Mouse (Mus musculus): ENCODE data around the gene Galntl6. TPM values are rescaled to one million over a fixed set of nuclear protein-coding genes. Genes with fewer than 3 reads are reported as not detected.

Galntl6 gene
- polyA plus RNA-seq, 1 experiment from 2014 or later: 0.33 TPM

DNA sequence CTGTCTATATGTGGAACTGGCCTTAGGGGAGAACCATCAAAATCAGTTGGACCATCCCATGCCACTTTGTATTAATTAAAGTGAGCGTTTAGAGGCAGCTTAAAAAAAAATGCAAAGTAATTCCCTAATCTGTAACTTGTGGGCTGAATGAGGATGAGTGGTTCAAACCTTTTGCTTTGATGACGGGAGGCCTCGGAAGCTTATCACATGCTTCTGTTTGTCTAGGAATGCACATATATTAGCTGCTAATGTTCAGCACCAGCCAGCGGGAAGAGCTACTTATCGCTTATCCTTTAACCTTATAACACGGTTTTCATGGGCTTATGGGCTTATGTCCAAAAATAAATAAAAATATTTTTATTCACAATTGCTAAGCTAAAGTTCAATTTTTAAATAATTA lies 16.5 kb downstream of the Galntl6 start:
- no peak overlapping the region for H3K27ac ChIP-seq (ENCODE audit: low read depth, low read length)
- no peak overlapping the region for H3K4me3 ChIP-seq (ENCODE audit: low read depth, low read length)
- no peaks in the 10 kb centered on the region for H3K9me3 ChIP-seq (ENCODE audit: control insufficient read depth, low read length)
- no peaks in the 10 kb centered on the region for H3K36me3 ChIP-seq (ENCODE audit: control insufficient read depth, insufficient read depth, low read length)
- no peaks in the 10 kb centered on the region for H3K27me3 ChIP-seq (ENCODE audit: control insufficient read depth, insufficient read depth, low read length)
- WGBS: 46% methylated on average over 6 of the region's 6 CpGs
- peak; percentile 45 for DNase-seq (ENCODE audit: low spot score, missing footprints)
- peak; percentile 61; the same call in 1 of the 2 replicates for ATAC-seq (ENCODE audit: low FRiP score)
- H3K4me2 ChIP-seq: no peak overlapping the region
- no peaks in the 10 kb centered on the region; the same call in 1 of the 2 replicates for H3K4me1 ChIP-seq (ENCODE audit: control insufficient read depth, insufficient read depth, low read length)
- H3K9ac ChIP-seq (ENCODE audit: low read length): no peak overlapping the region

DNA sequence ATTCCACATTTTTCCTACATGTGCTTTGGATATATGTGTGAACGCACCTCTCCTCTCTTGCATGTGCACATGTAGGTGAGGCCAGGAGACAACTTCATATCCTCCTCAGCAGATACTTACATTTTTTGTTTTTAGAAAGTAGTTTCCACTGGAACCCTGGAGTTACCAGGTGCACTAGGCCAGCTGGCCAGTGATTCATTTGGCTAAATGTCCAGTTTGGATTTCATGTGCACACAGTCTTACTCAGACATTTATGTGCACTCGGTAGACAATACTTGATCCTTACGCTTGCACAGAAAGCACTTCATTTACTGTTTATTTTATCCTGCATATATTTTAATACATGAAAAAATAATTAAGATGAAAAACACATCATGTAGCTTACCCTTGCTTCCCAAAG lies 21.8 kb downstream of the Galntl6 start:
- 92% methylated on average over 3 of the region's 3 CpGs for WGBS
- H3K27me3 ChIP-seq (ENCODE audit: control insufficient read depth, insufficient read depth, low read length): no peaks in the 10 kb centered on the region
- no peak overlapping the region for H3K4me2 ChIP-seq
- H3K27ac ChIP-seq (ENCODE audit: low read depth, low read length): no peak overlapping the region
- H3K9me3 ChIP-seq (ENCODE audit: control insufficient read depth, low read length): no peaks in the 10 kb centered on the region
- no peaks in the 10 kb centered on the region for H3K4me1 ChIP-seq (ENCODE audit: control insufficient read depth, insufficient read depth, low read length)
- no peaks in the 10 kb centered on the region for H3K36me3 ChIP-seq (ENCODE audit: control insufficient read depth, insufficient read depth, low read length)
- H3K4me3 ChIP-seq (ENCODE audit: low read depth, low read length): no peak overlapping the region
- no peak for ATAC-seq (ENCODE audit: low FRiP score)
- peak; percentile 70 for DNase-seq (ENCODE audit: low spot score, missing footprints)
- H3K9ac ChIP-seq (ENCODE audit: low read length): no peak overlapping the region

DNA sequence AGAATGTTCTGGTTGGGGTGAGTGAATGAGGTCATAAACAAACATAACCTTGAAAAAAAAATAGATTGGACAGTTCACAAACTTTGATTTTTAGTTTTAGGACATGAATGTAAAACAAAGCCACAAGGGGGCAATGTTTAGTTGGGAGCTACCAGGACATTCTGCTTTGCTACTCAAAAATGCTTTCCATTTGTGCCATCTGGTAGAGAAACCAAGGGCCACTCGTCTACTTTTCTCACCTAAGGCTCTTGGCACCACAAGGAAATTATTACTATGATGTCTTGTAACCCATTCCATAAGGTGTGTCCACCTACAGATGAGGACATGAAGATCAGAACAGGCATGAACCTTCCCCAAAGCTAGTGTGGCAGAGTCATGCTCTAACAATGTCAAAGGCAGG lies 26.0 kb downstream of the Galntl6 start:
- no peak overlapping the region for H3K4me3 ChIP-seq (ENCODE audit: low read depth, low read length)
- H3K36me3 ChIP-seq (ENCODE audit: control insufficient read depth, insufficient read depth, low read length): no peaks in the 10 kb centered on the region
- WGBS: 15% methylated on average over 1 of the region's 1 CpGs
- H3K9me3 ChIP-seq (ENCODE audit: control insufficient read depth, low read length): no peaks in the 10 kb centered on the region
- no peaks in the 10 kb centered on the region for H3K4me1 ChIP-seq (ENCODE audit: control insufficient read depth, insufficient read depth, low read length)
- DNase-seq (ENCODE audit: low spot score, missing footprints) (peak; percentile 80), ATAC-seq (ENCODE audit: low FRiP score) (peak; percentile 38; the same call in 1 of the 2 replicates)
- H3K9ac ChIP-seq (ENCODE audit: low read length): no peak overlapping the region
- H3K4me2 ChIP-seq: no peak overlapping the region
- H3K27ac ChIP-seq (ENCODE audit: low read depth, low read length): no peak overlapping the region
- H3K27me3 ChIP-seq (ENCODE audit: control insufficient read depth, insufficient read depth, low read length): no peaks in the 10 kb centered on the region

DNA sequence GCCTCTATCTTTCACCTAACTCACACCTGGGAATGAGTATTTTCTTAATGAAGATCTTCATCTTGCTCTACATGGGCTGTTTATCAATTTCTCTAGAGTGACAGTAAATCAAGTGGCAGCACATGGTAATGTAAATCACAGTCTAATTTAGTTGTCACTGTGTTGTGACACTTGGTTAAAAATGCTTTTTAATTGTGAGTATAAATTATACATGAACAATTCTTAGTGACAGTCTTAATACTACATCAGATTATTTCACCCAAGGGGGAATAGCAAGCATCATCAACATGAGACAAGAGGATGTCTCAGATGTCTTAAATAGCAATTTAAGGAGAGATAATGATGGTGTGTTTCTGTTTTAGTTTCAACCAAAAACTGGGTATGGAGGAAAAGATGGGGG lies 88.1 kb downstream of the Galntl6 start:
- Histone ChIP-seq H3K4me1 (ENCODE audit: control insufficient read depth, insufficient read depth, low read length) (no peaks in the 10 kb centered on the region), H3K4me3 (ENCODE audit: low read depth, low read length) (no peak overlapping the region), H3K9me3 (ENCODE audit: control insufficient read depth, low read length) (no peaks in the 10 kb centered on the region), H3K9ac (ENCODE audit: low read length) (no peak overlapping the region), H3K27ac (ENCODE audit: low read depth, low read length) (no peak overlapping the region), H3K36me3 (ENCODE audit: control insufficient read depth, insufficient read depth, low read length) (no peaks in the 10 kb centered on the region), H3K27me3 (ENCODE audit: control insufficient read depth, insufficient read depth, low read length) (no peaks in the 10 kb centered on the region), H3K4me2 (no peak overlapping the region)
- ATAC-seq (ENCODE audit: low FRiP score) (no peak), DNase-seq (ENCODE audit: low spot score, missing footprints) (no peak)

DNA sequence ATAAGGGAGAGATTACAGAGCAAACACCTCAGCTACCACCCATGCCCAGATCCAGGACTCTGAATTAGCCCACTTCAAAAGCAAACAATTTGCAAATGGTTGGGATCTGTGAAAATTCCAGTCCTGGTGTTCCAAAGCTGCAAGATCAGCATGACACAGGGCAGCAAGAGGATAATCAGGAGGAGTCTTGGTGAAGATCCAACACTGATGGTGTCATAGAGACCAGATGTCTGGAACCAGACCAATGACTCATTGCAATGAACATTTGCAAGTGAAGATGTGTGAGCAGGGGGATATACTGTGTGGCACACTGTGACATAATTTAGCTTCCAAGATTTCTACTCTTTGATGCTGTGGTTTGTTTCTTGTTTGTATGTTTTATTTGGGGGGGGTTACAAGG lies 107.2 kb downstream of the Galntl6 start:
- H3K36me3 ChIP-seq (ENCODE audit: control insufficient read depth, insufficient read depth, low read length): no peaks in the 10 kb centered on the region
- no peak overlapping the region for H3K27ac ChIP-seq (ENCODE audit: low read depth, low read length)
- H3K9me3 ChIP-seq (ENCODE audit: control insufficient read depth, low read length): no peaks in the 10 kb centered on the region
- H3K4me3 ChIP-seq (ENCODE audit: low read depth, low read length): no peak overlapping the region
- no peaks in the 10 kb centered on the region for H3K27me3 ChIP-seq (ENCODE audit: control insufficient read depth, insufficient read depth, low read length)
- no peak for DNase-seq (ENCODE audit: low spot score, missing footprints)
- no peak for ATAC-seq (ENCODE audit: low FRiP score)
- no peak overlapping the region for H3K9ac ChIP-seq (ENCODE audit: low read length)
- no peaks in the 10 kb centered on the region for H3K4me1 ChIP-seq (ENCODE audit: control insufficient read depth, insufficient read depth, low read length)
- no peak overlapping the region for H3K4me2 ChIP-seq

DNA sequence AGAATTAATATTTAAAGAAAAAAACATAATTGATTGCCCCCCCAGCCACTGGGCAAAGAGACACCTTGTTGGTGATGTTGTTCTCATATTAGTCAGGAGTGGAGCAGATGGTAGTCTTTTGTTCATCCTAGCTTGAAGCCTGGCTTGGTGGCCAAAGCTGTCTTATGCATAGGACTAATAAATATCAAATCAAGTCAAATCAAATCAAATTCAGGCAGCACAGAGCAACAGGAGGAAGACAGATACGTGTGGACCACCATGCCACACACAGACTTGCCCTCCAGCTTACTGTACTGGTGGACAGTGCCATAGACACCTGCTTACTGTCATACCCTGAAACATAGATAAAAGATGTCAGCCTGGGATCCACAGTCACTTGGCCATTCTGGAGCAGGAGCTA lies 110.6 kb downstream of the Galntl6 start:
- Histone ChIP-seq H3K4me2 (no peak overlapping the region), H3K9me3 (ENCODE audit: control insufficient read depth, low read length) (no peaks in the 10 kb centered on the region), H3K4me3 (ENCODE audit: low read depth, low read length) (no peak overlapping the region), H3K27ac (ENCODE audit: low read depth, low read length) (no peak overlapping the region), H3K27me3 (ENCODE audit: control insufficient read depth, insufficient read depth, low read length) (no peaks in the 10 kb centered on the region), H3K9ac (ENCODE audit: low read length) (no peak overlapping the region), H3K4me1 (ENCODE audit: control insufficient read depth, insufficient read depth, low read length) (no peaks in the 10 kb centered on the region), H3K36me3 (ENCODE audit: control insufficient read depth, insufficient read depth, low read length) (no peaks in the 10 kb centered on the region)
- ATAC-seq (ENCODE audit: low FRiP score) (no peak), DNase-seq (ENCODE audit: low spot score, missing footprints) (no peak)
- 81% methylated on average over 1 of the region's 1 CpGs for WGBS

DNA sequence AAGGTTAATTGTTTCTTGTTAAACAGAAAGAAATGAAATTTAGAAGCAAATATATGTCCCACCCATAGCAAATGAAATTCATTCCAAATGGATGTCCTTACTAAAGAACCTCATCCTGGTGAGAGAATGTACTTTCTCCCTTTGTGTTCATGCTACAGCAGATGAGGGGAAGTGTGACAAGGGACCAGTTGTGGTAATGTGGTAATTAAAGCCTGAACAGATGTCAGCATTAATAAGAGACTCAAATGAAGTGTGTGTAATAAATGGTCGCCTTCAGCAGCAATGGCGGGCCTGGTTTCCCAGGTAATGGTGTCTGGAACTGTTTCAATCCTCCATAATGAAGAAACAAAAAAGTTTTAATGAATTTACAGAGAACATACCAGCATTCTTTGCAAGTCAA lies 158.7 kb downstream of the Galntl6 start:
- WGBS: 87% methylated on average over 2 of the region's 2 CpGs
- Histone ChIP-seq H3K27ac (ENCODE audit: low read depth, low read length) (no peak overlapping the region), H3K27me3 (ENCODE audit: control insufficient read depth, insufficient read depth, low read length) (no peaks in the 10 kb centered on the region), H3K4me1 (ENCODE audit: control insufficient read depth, insufficient read depth, low read length) (no peaks in the 10 kb centered on the region), H3K9me3 (ENCODE audit: control insufficient read depth, low read length) (no peaks in the 10 kb centered on the region), H3K4me2 (no peak overlapping the region), H3K36me3 (ENCODE audit: control insufficient read depth, insufficient read depth, low read length) (no peaks in the 10 kb centered on the region), H3K4me3 (ENCODE audit: low read depth, low read length) (no peak overlapping the region), H3K9ac (ENCODE audit: low read length) (no peak overlapping the region)
- ATAC-seq (ENCODE audit: low FRiP score): no peak
- DNase-seq (ENCODE audit: low spot score, missing footprints): no peak

DNA sequence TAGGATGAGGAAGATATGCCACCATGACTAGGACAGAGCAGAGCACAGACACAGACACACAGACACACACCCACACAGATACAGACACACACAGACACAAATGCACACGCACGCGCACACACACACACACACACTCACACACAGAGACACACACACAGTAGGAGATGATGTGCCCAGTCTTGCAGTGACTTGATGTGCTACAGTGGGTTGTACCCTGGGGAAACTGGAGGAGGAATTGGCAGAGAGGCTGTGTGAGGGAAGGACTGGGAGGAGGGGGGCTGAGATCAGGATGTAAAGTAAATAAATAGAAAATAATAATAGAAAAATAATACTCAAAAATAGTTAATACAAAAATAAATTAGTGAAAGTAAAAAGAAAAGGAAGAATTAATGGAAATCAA lies 174.5 kb downstream of the Galntl6 start:
- H3K36me3 ChIP-seq (ENCODE audit: control insufficient read depth, insufficient read depth, low read length): no peaks in the 10 kb centered on the region

DNA sequence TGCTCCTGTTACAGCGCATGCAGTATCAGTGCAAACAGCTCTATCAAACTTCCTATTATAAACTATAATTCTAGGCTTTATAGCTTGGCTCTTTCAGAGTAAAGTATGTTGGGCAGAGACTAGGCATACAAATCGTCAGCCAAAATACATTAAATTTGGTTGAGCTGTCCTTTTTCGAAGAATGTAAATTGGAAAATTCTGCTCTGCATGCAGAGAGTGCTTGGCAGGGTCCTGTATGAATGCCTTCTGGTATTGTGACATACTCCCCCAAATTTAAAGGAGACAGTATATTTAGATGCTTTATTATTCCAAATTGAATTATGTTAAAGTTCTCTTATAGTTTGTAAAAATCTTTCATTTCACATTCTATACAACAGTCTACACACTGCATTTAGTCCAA lies 220.7 kb downstream of the Galntl6 start:
- Histone ChIP-seq H3K27me3 (ENCODE audit: control insufficient read depth, insufficient read depth, low read length) (no peaks in the 10 kb centered on the region), H3K4me2 (no peak overlapping the region), H3K36me3 (ENCODE audit: control insufficient read depth, insufficient read depth, low read length) (no peaks in the 10 kb centered on the region), H3K4me1 (ENCODE audit: control insufficient read depth, insufficient read depth, low read length) (no peaks in the 10 kb centered on the region), H3K9ac (ENCODE audit: low read length) (no peak overlapping the region), H3K27ac (ENCODE audit: low read depth, low read length) (no peak overlapping the region), H3K9me3 (ENCODE audit: control insufficient read depth, low read length) (no peaks in the 10 kb centered on the region), H3K4me3 (ENCODE audit: low read depth, low read length) (no peak overlapping the region)
- no peak for ATAC-seq (ENCODE audit: low FRiP score)
- DNase-seq (ENCODE audit: low spot score, missing footprints): no peak
- WGBS: 87% methylated on average over 3 of the region's 3 CpGs

More for the DNA sequence above, 174.5 kb downstream of the Galntl6 start:
- H3K4me2 ChIP-seq: no peak overlapping the region
- no peak for DNase-seq (ENCODE audit: low spot score, missing footprints)
- no peak overlapping the region for H3K27ac ChIP-seq (ENCODE audit: low read depth, low read length)
- WGBS: 100% methylated on average over 3 of the region's 3 CpGs
- no peaks in the 10 kb centered on the region for H3K27me3 ChIP-seq (ENCODE audit: control insufficient read depth, insufficient read depth, low read length)
- no peak overlapping the region for H3K9ac ChIP-seq (ENCODE audit: low read length)
- H3K9me3 ChIP-seq (ENCODE audit: control insufficient read depth, low read length): no peaks in the 10 kb centered on the region
- H3K4me1 ChIP-seq (ENCODE audit: control insufficient read depth, insufficient read depth, low read length): no peaks in the 10 kb centered on the region
- 0 out of 2 replicates have a peak, but pooled peaks have one; percentile 40 for ATAC-seq (ENCODE audit: low FRiP score)
- H3K4me3 ChIP-seq (ENCODE audit: low read depth, low read length): no peak overlapping the region
